Mouse (Mus musculus) erythroblast, embryonic 14.5 days (primary cell): Measurements from ENCODE around the gene Thbd.

Source experiments
- GATA1 ChIP-seq: IDR thresholded peaks from 2 replicates; pipeline ENCODE4 v1.6.1; 2012; ENCODE audit warnings: low read length, inconsistent platforms, mixed read lengths
- TAL1 ChIP-seq: IDR thresholded peaks from 3 replicates; pipeline ENCODE4 v1.6.1; 2012; ENCODE audit warnings: low read length, inconsistent platforms, mixed read lengths

GRCm38 (mm10) chr2:148450616-148451015, 42.6 kb upstream of the Thbd start:
- TF ChIP-seq GATA1 (no peak), TAL1 (no peak)
